Mouse (Mus musculus) brain, embryonic 14.5 days (tissue): Measurements from ENCODE around the gene Ybx3.

ENCODE experiments used
- CTCF ChIP-seq: fragments of 200-500 bp; IDR thresholded peaks from 2 replicates; pipeline ENCODE4 v1.5.1; 2012; ENCODE audit warnings: inconsistent platforms, mild to moderate bottlenecking, moderate library complexity, borderline replicate concordance; ENCODE audit not compliant: insufficient read depth, insufficient read length; ENCODE audit errors: extremely low read depth
- POLR2A ChIP-seq: fragments of 200-500 bp; IDR thresholded peaks from 2 replicates; pipeline ENCODE4 v1.6.1; 2012; ENCODE audit warnings: mild to moderate bottlenecking, inconsistent platforms, borderline replicate concordance; ENCODE audit not compliant: poor library complexity, insufficient read depth, insufficient read length, severe bottlenecking; ENCODE audit errors: extremely low read depth

DNA sequence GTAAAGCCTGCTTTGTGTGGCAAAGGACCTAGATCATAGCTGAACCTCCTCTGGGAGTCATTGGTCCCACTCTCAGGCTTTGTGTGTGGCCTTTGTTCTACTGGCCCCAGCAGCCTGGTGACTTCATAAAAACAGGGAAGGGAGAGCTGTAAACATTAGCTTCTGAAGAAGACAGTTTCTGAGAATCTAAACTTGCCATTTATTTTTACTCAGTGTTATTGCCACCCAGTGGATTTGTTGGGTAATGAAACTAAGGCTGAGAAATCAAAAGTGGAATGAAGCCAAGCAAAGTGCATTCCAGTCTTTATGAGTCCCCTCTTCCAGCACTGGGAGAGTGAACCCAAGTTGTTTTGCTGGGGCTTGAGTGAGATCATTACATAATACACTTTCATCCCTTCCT lies 30.5 kb upstream of the Ybx3 start:
- TF ChIP-seq CTCF (no peak), POLR2A (no peak)
